Mouse (Mus musculus) lung, embryonic 14.5 days (tissue): ENCODE results near the gene Ntf5. TPM values are rescaled to one million over a fixed set of nuclear protein-coding genes. Genes with fewer than 3 reads are reported as not detected.

ENCODE experiments used
- ATAC-seq: fragments of 200-750 bp; cut with Nextera tagmentation; 2 replicates; pipeline ENCODE4 v1.8.0; 2017; ENCODE audit warnings: mild to moderate bottlenecking, moderate TSS enrichment, moderate library complexity; ENCODE audit not compliant: insufficient read depth
- DNase-seq: peaks from one replicate; pipeline ENCODE4 v3.0.0-alpha.2; 2015
- H3K27ac ChIP-seq: fragments of 300-500 bp; sonication (generic); 2 replicates; pipeline ENCODE4 v1.5.1; 2014; ENCODE audit warnings: low read depth, mild to moderate bottlenecking, moderate library complexity
- H3K27me3 ChIP-seq: fragments of 300-500 bp; sonication (generic); 2 replicates; pipeline ENCODE4 v1.6.1; 2014; ENCODE audit warnings: low read length, control low read depth; ENCODE audit not compliant: insufficient read depth
- H3K36me3 ChIP-seq: fragments of 300-500 bp; sonication (generic); 2 replicates; pipeline ENCODE4 v1.6.1; 2014; ENCODE audit warnings: control low read depth; ENCODE audit not compliant: insufficient read depth
- H3K4me1 ChIP-seq: fragments of 300-500 bp; sonication (generic); 2 replicates; pipeline ENCODE4 v1.6.1; 2014; ENCODE audit warnings: antibody characterized with exemption, control low read depth; ENCODE audit not compliant: insufficient read depth
- H3K4me2 ChIP-seq: fragments of 300-500 bp; sonication (generic); 2 replicates; pipeline ENCODE4 v1.6.1; 2014; ENCODE audit warnings: mild to moderate bottlenecking
- H3K4me3 ChIP-seq: fragments of 300-500 bp; sonication (generic); 2 replicates; pipeline ENCODE4 v1.5.1; 2014; ENCODE audit warnings: low read depth, low read length
- H3K9ac ChIP-seq: fragments of 300-500 bp; sonication (generic); 2 replicates; pipeline ENCODE4 v1.6.1; 2014
- H3K9me3 ChIP-seq: fragments of 300-500 bp; sonication (generic); 2 replicates; pipeline ENCODE4 v1.6.1; 2016; ENCODE audit warnings: low read depth, low read length, control low read depth
- CTCF ChIP-seq: IDR thresholded peaks from 2 replicates; pipeline ENCODE4 v1.5.1; 2016; ENCODE audit warnings: antibody characterized with exemption, low read depth
- WGBS: fragments of 180-500 bp; shearing (Covaris S2); extraction: QIAGEN DNeasy Blood & Tissue Kit; methylation state at CpG from one replicate; pipeline ENCODE4 v1.1.7; 2014; 5-methylcytosine and 5-hydroxymethylcytosine counted together
- polyA plus RNA-seq: library from polyadenylated mRNA; unstranded; fragments of >200 nt; fragmentation: Nextera tagmentation; extraction: Ambion mirVana; gene quantifications from 2 replicates; pipeline ENCODE4 v1.2.1, GENCODE M21; 2014

The Ntf5 gene
- polyA plus RNA-seq, 1 experiment from 2014 or later = 1.9 TPM

- DNase-seq (no peak), ATAC-seq (no peak)
- 69% methylated on average over 2 of the region's 2 CpGs for WGBS
- Histone ChIP-seq H3K4me1 (peaks cover 9% of the 10 kb centered on the region; the same call in 1 of the 2 replicates), H3K9ac (no peak overlapping the region), H3K27ac (no peak overlapping the region), H3K4me2 (no peak overlapping the region), H3K4me3 (no peak overlapping the region), H3K9me3 (no peaks in the 10 kb centered on the region), H3K27me3 (peaks cover 75% of the 10 kb centered on the region), H3K36me3 (no peaks in the 10 kb centered on the region)
- no peak for TF ChIP-seq CTCF
These were observed 1.1 kb upstream of the Ntf5 start for GRCm38 (mm10) chr7:45412421-45412820.

- WGBS = 1% methylated on average over 26 of the region's 27 CpGs
- Histone ChIP-seq H3K27ac (peak overlapping the region; percentile 72), H3K27me3 (peaks cover 74% of the 10 kb centered on the region), H3K4me2 (peak overlapping the region; percentile 90), H3K9ac (peak overlapping the region; percentile 56), H3K36me3 (no peaks in the 10 kb centered on the region), H3K4me3 (peak overlapping the region; percentile 54), H3K4me1 (peaks cover 13% of the 10 kb centered on the region; the same call in 1 of the 2 replicates), H3K9me3 (no peaks in the 10 kb centered on the region)
- no peak for DNase-seq
- peak; percentile 45 for ATAC-seq
- TF ChIP-seq CTCF = no peak
These were observed 607 bp downstream of the Ntf5 start for GRCm38 (mm10) chr7:45413864-45414739.

GRCm38 (mm10) chr7:45414740-45415224 lies 1.3 kb downstream of the Ntf5 start:
- Histone ChIP-seq H3K9me3 (no peaks in the 10 kb centered on the region), H3K4me2 (peak overlapping the region; percentile 90), H3K27me3 (peaks cover 68% of the 10 kb centered on the region), H3K36me3 (no peaks in the 10 kb centered on the region), H3K4me3 (peak overlapping the region; percentile 54; the same call in 1 of the 2 replicates), H3K27ac (no peak overlapping the region), H3K4me1 (peaks cover 13% of the 10 kb centered on the region; the same call in 1 of the 2 replicates), H3K9ac (no peak overlapping the region)
- ATAC-seq (no peak), DNase-seq (no peak)
- TF ChIP-seq CTCF = no peak
- 45% methylated on average over 12 of the region's 12 CpGs for WGBS

DNA sequence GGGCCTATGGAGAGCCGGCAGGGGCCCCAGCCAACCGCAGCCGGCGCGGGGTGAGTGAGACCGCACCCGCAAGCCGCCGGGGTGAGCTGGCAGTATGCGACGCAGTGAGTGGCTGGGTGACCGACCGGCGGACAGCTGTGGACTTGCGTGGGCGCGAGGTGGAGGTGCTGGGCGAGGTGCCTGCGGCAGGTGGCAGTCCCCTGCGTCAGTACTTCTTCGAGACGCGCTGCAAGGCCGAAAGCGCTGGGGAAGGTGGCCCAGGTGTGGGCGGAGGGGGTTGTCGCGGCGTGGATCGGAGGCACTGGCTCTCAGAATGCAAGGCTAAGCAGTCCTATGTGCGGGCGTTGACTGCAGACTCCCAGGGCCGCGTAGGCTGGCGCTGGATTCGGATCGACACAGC lies 2.1 kb downstream of the Ntf5 start:
- DNase-seq = no peak
- no peak for TF ChIP-seq CTCF
- 10% methylated on average over 37 of the region's 37 CpGs for WGBS
- Histone ChIP-seq H3K27me3 (peaks cover 66% of the 10 kb centered on the region), H3K27ac (no peak overlapping the region), H3K4me2 (peak overlapping the region; percentile 48), H3K4me1 (peaks cover 17% of the 10 kb centered on the region; the same call in 1 of the 2 replicates), H3K9me3 (no peaks in the 10 kb centered on the region), H3K36me3 (peaks cover 2% of the 10 kb centered on the region; the same call in 1 of the 2 replicates), H3K4me3 (peak overlapping the region; percentile 15; the same call in 1 of the 2 replicates), H3K9ac (peak overlapping the region; percentile 23; the same call in 1 of the 2 replicates)
- no peak for ATAC-seq

DNA sequence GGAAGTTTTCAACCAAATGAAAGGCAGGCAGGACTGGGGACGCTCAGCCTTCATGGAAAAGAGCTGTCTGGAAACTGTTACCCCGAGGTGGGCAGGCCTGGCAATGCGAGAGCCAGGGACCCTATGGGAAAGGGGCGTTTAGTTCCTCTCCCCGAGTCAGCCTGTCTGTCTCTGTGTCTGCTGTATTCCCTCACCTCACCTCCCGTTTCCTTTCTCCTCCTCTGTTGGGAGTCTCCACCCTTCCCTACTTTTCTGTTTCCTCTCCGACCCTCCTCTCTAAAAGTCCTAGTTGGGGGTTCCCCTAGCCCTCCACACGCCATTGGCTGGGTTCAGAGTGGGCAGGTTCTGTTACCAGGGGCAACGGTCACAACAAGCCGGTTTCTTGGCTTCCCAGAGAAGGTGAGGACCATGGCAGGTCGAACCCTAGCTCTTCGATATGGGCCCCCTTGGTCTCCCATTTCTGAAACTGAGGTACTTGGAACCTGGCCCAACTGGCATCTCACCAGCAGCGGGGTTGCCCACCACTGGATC lies 4.5 kb downstream of the Ntf5 start:
- Histone ChIP-seq H3K4me2 (peak overlapping the region; percentile 27; the same call in 1 of the 2 replicates), H3K4me1 (peaks cover 17% of the 10 kb centered on the region; the same call in 1 of the 2 replicates), H3K36me3 (peaks cover 26% of the 10 kb centered on the region), H3K27me3 (peaks cover 56% of the 10 kb centered on the region), H3K4me3 (no peak overlapping the region), H3K27ac (no peak overlapping the region), H3K9me3 (no peaks in the 10 kb centered on the region), H3K9ac (no peak overlapping the region)
- no peak for ATAC-seq
- no peak for DNase-seq
- TF ChIP-seq CTCF = no peak
- WGBS = 9% methylated on average over 13 of the region's 13 CpGs

DNA sequence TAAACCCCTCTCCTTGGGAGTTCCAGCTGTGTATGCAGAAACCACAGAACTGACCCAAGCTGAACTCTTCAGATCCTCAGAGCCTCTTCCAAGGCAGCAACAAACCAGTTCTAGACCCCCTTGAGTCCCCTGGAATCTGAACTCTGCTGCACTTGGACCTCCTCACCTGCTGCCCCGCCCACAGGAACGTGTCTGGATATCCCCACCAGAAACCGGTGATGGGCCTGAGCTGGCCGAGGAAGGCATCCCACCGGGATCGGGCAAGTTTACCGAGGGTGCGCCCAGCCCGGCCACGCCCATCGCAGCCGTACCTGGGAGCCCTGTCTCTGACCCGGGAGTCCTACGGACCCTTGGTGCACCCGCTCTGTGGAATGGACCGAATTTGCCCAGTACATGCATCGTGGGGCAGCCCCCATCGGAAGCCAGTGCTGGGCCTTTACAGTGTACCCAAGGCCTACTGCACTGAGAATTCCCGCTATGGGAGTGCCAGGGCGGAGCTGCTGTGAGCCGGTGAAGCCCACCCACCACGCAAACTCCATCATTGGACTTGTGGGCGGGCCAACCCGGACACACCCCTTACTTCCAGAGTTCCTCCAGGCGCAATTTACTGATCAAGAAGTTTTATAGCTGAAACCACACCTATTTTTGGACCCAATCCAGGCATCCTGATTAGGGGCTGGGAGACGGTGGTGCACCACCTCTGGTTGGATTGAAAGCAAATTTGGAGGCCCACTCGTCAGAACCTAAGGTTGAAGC lies 6.5 kb downstream of the Ntf5 start:
- Histone ChIP-seq H3K9ac (no peak overlapping the region), H3K27me3 (peaks cover 38% of the 10 kb centered on the region), H3K9me3 (no peaks in the 10 kb centered on the region), H3K4me2 (peak overlapping the region; percentile 27), H3K4me1 (peaks cover 11% of the 10 kb centered on the region; the same call in 1 of the 2 replicates), H3K36me3 (peaks cover 46% of the 10 kb centered on the region), H3K27ac (no peak overlapping the region), H3K4me3 (no peak overlapping the region)
- peak; percentile 32 for ATAC-seq
- no peak for TF ChIP-seq CTCF
- peak; percentile 54 for DNase-seq
- WGBS = 9% methylated on average over 27 of the region's 27 CpGs
